Mouse (Mus musculus) brain, embryonic 14.5 days (tissue): Measurements from ENCODE around the gene Sat1.

ENCODE experiments used
- CTCF ChIP-seq: fragments of 200-500 bp; IDR thresholded peaks from 2 replicates; pipeline ENCODE4 v1.5.1; 2012; ENCODE audit warnings: inconsistent platforms, mild to moderate bottlenecking, moderate library complexity, borderline replicate concordance; ENCODE audit not compliant: insufficient read depth, insufficient read length; ENCODE audit errors: extremely low read depth
- POLR2A ChIP-seq: fragments of 200-500 bp; IDR thresholded peaks from 2 replicates; pipeline ENCODE4 v1.6.1; 2012; ENCODE audit warnings: mild to moderate bottlenecking, inconsistent platforms, borderline replicate concordance; ENCODE audit not compliant: poor library complexity, insufficient read depth, insufficient read length, severe bottlenecking; ENCODE audit errors: extremely low read depth

GRCm38 (mm10) chrX:155171754-155172153, 44.5 kb downstream of the Sat1 start:
- TF ChIP-seq CTCF (no peak), POLR2A (no peak)
